Mouse (Mus musculus) megakaryocyte, embryonic 14.5 days (primary cell): ENCODE measurements around the gene Gm44973.

Source experiments
- FLI1 ChIP-seq: IDR thresholded peaks from 2 replicates; pipeline ENCODE4 v1.6.1; 2012; ENCODE audit warnings: low read length, inconsistent platforms, mixed read lengths
- GATA1 ChIP-seq: IDR thresholded peaks from 3 replicates; pipeline ENCODE4 v1.6.1; 2012; ENCODE audit warnings: mixed read lengths, low read length, inconsistent platforms, borderline replicate concordance

DNA sequence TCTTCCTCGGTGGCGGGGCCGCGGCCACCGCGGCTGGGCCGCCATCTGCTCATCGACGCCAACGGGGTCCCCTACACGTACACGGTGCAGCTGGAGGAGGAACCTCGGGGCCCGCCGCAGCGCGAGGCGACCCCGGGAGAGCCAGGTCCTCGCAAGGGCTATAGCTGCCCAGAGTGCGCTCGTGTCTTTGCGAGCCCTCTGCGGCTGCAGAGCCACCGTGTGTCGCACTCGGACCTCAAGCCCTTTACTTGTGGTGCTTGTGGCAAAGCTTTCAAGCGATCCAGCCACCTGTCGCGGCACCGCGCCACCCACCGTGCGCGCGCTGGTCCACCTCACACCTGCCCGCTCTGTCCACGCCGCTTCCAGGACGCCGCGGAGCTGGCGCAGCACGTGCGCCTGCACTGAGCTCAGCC, 37.6 kb downstream of the Gm44973 start:
- TF ChIP-seq GATA1: no peak
- TF ChIP-seq FLI1: no peak
